Mouse (Mus musculus) heart, adult 2 months (tissue): Measurements from ENCODE around the gene Clasp1.

Experiments used
- CTCF ChIP-seq: fragments of 200-600 bp; IDR thresholded peaks from 2 replicates; pipeline ENCODE4 v1.8.1; 2022; ENCODE audit warnings: antibody characterized with exemption, mild to moderate bottlenecking, moderate library complexity
- EP300 ChIP-seq: fragments of 200-500 bp; IDR thresholded peaks from 2 replicates; pipeline ENCODE4 v1.6.1; 2011; ENCODE audit warnings: low read depth, low read length, control low read depth; ENCODE audit not compliant: insufficient read depth
- POLR2A ChIP-seq: fragments of 200-500 bp; IDR thresholded peaks from 2 replicates; pipeline ENCODE4 v1.6.1; 2011; ENCODE audit warnings: mild to moderate bottlenecking, low read depth, low read length, control low read depth; ENCODE audit not compliant: insufficient read depth

DNA sequence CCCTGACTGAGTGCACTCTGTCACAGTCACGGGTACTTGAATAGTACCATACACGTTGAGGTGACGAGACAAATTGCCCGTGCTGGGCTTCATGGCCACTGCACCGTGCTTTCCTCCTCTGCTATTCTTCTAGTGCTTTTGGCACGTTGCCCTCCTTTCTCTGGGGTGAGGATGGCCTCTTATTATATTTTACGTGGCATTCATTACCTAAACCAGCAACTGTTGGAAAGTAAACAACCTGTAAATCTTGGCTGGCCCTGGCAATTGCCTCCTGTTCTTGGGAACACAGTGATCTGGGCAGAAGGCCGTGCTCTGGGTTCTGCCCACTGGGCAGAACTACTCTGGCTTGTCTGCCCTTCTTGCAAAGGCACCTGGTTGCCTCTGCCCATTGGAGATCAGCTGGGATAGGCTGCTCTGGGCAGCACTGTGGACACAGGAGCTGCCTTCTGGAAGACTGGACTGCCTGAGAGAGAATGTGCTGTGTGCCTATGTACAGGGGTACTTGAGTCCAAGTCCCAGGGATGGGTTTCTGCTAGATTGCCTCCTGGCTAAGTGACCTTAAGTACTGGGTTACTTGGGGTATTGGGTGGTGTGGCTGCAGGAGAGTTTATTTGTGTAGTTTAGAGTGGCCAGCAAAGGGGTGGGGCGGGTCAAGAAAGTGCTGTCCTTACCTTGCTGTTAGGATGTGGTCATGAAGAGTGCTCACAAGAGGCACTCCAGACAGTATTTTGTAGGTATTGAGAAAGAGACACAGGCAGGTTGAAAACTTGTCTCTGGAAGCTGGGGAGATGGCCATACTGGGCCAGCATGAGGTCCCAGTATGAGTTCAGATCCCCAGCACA lies 254.5 kb downstream of the Clasp1 start:
- no peak for TF ChIP-seq CTCF
- no peak for TF ChIP-seq POLR2A
- no peak for TF ChIP-seq EP300
